ENCODE assay signal across 7 mouse cellular contexts in the genomic region with DNA sequence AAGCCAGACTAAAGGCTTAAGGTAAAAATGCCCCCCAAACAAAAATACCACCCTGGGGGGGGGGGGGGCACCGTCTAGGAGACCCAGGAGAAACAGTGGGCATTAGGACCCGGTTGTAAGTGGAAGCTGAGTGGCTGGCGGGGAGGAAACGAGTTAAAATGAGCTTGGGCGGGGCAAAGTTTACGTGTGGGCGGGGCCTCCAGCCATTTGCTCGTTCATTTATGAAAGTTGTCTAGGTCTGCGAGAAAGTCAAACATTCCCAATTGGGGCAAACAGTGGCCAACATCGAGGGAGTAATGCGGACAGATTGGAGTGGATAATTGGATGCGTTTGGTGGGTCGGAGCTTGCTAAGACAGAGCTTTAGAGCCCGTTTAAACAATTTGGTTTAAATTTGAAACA. TPM values are rescaled to one million over a fixed set of nuclear protein-coding genes. Genes with fewer than 3 reads are reported as not detected.
DNase-seq lines count a peak whose midpoint lies in the region; ATAC-seq lines count a peak whose summit lies in the region.

No protein-coding gene starts in this region.

- peak overlapping the region; percentile 51; the same call in 1 of the 2 replicates for H3K9ac ChIP-seq in embryonic facial prominence, embryonic 14.5 days (ENCODE audit: low read depth, low read length)

- peak overlapping the region; percentile 47 for H3K4me2 ChIP-seq in embryonic facial prominence, embryonic 14.5 days (ENCODE audit: low read depth, low read length)

- no peaks in the 10 kb centered on the region for H3K27me3 ChIP-seq in embryonic facial prominence, embryonic 14.5 days (replicated peaks; ENCODE audit: control insufficient read depth, insufficient read depth, low read length)
- H3K27me3 ChIP-seq in limb, embryonic 10.5 days (ENCODE audit: low read depth, poor library complexity, severe bottlenecking): peaks cover 42% of the 10 kb centered on the region
- H3K27me3 ChIP-seq in midbrain, embryonic 10.5 days (ENCODE audit: low read depth, poor library complexity, severe bottlenecking): peaks cover 51% of the 10 kb centered on the region

- H3K4me1 ChIP-seq in embryonic facial prominence, embryonic 14.5 days (ENCODE audit: control insufficient read depth, insufficient read depth, low read length): peaks cover 11% of the 10 kb centered on the region
- H3K4me1 ChIP-seq in limb, embryonic 10.5 days: peaks cover 19% of the 10 kb centered on the region
- peaks cover 27% of the 10 kb centered on the region for H3K4me1 ChIP-seq in midbrain, embryonic 10.5 days

- no peak overlapping the region for H3K27ac ChIP-seq in embryonic facial prominence, embryonic 14.5 days (replicated peaks; ENCODE audit: low read depth, low read length)
- no peak overlapping the region for H3K27ac ChIP-seq in limb, embryonic 10.5 days
- no peak overlapping the region for H3K27ac ChIP-seq in midbrain, embryonic 10.5 days (replicated peaks)

- peak; percentile 73 for DNase-seq in adrenal gland, adult 2 months
- DNase-seq in embryonic facial prominence, embryonic 14.5 days (ENCODE audit: low spot score): peak; percentile 74
- peak; percentile 57 to 68 for DNase-seq in heart, postnatal 36 days
- peak; percentile 56 for DNase-seq in limb, embryonic 10.5 days (ENCODE audit: low spot score)
- peak; percentile 32 for DNase-seq in midbrain, embryonic 10.5 days (ENCODE audit: low spot score)
- DNase-seq in thymus, postnatal 25 days: peak; percentile 16
- DNase-seq in layer of hippocampus, postnatal 36 days: no peak

- WGBS in embryonic facial prominence, embryonic 14.5 days: 18% methylated on average over 14 of the region's 14 CpGs
- 17% methylated on average over 14 of the region's 14 CpGs for WGBS in limb, embryonic 10.5 days
- 30% methylated on average over 14 of the region's 14 CpGs for WGBS in midbrain, embryonic 10.5 days

- H3K9me3 ChIP-seq in embryonic facial prominence, embryonic 14.5 days (ENCODE audit: control insufficient read depth, low read length): no peaks in the 10 kb centered on the region
- H3K9me3 ChIP-seq in limb, embryonic 10.5 days (replicated peaks): no peaks in the 10 kb centered on the region
- H3K9me3 ChIP-seq in midbrain, embryonic 10.5 days (replicated peaks): no peaks in the 10 kb centered on the region; the same call in 1 of the 2 replicates

- intact Hi-C loops in heart, postnatal 36 days (cut with DNase I): no loop called here

- no peaks in the 10 kb centered on the region for H3K36me3 ChIP-seq in embryonic facial prominence, embryonic 14.5 days (ENCODE audit: control insufficient read depth, insufficient read depth, low read length)
- H3K36me3 ChIP-seq in limb, embryonic 10.5 days: no peaks in the 10 kb centered on the region
- no peaks in the 10 kb centered on the region for H3K36me3 ChIP-seq in midbrain, embryonic 10.5 days

- no peak for ATAC-seq in embryonic facial prominence, embryonic 14.5 days (ENCODE audit: low read depth)

- peak overlapping the region; percentile 31 for H3K4me3 ChIP-seq in embryonic facial prominence, embryonic 14.5 days (ENCODE audit: low read depth, low read length)
- peak overlapping the region; percentile 38 for H3K4me3 ChIP-seq in limb, embryonic 10.5 days
- peak overlapping the region; percentile 32 for H3K4me3 ChIP-seq in midbrain, embryonic 10.5 days

RNA-seq across cellular contexts. Expression of gene Vsig10, which starts 5.5 kb away (rescaled TPM):
- 10 to 100 TPM in 1 of 2 experiments, 1 to 10 TPM in 1; 8.9 to 28.6 TPM for total RNA-seq in adrenal gland, adult 2 months (2021)
- polyA plus RNA-seq in adrenal gland, adult 2 months (2012; rRNA removed): 38.0 and 44.1 TPM in 2 replicates
- 3.9 TPM in 2 replicates for polyA plus RNA-seq in embryonic facial prominence, embryonic 14.5 days (2014; fragmentation: Nextera tagmentation; extraction: Ambion mirVana)
- total RNA-seq in heart, postnatal 36 days (2021): 10 to 100 TPM; 10.3 to 12.3 TPM
- polyA plus RNA-seq in limb, embryonic 10.5 days (2016; fragmentation: Nextera tagmentation; extraction: Ambion mirVana): 3.1 and 4.4 TPM in 2 replicates
- 2.7 and 4.0 TPM in 2 replicates for polyA plus RNA-seq in midbrain, embryonic 10.5 days (2016; fragmentation: Nextera tagmentation; extraction: Ambion mirVana)
- total RNA-seq in layer of hippocampus, postnatal 36 days (2021): 1 to 10 TPM; 1.9 to 2.6 TPM

RNA-seq across cellular contexts. Expression of gene Pebp1, which starts 26.0 kb away (rescaled TPM):
- 1,000 to 10,000 TPM; 1,220 to 1,287 TPM for total RNA-seq in adrenal gland, adult 2 months (2021)
- polyA plus RNA-seq in adrenal gland, adult 2 months (2012; rRNA removed): 2,538 and 3,200 TPM in 2 replicates
- polyA plus RNA-seq in embryonic facial prominence, embryonic 14.5 days (2014; fragmentation: Nextera tagmentation; extraction: Ambion mirVana): 617 and 666 TPM in 2 replicates
- total RNA-seq in heart, postnatal 36 days (2021): 100 to 1,000 TPM; 412 to 473 TPM
- 922 and 1,037 TPM in 2 replicates for polyA plus RNA-seq in limb, embryonic 10.5 days (2016; fragmentation: Nextera tagmentation; extraction: Ambion mirVana)
- 946 and 962 TPM in 2 replicates for polyA plus RNA-seq in midbrain, embryonic 10.5 days (2016; fragmentation: Nextera tagmentation; extraction: Ambion mirVana)
- 100 to 1,000 TPM; 673 to 712 TPM for total RNA-seq in layer of hippocampus, postnatal 36 days (2021)

RNA-seq across cellular contexts. Expression of gene Wsb2, which starts 43.7 kb away (rescaled TPM):
- 100 to 1,000 TPM; 149 to 153 TPM for total RNA-seq in adrenal gland, adult 2 months (2021)
- polyA plus RNA-seq in adrenal gland, adult 2 months (2012; rRNA removed): 179 and 211 TPM in 2 replicates
- 88.0 and 89.6 TPM in 2 replicates for polyA plus RNA-seq in embryonic facial prominence, embryonic 14.5 days (2014; fragmentation: Nextera tagmentation; extraction: Ambion mirVana)
- total RNA-seq in heart, postnatal 36 days (2021): 100 to 1,000 TPM in 1 of 2 experiments, 10 to 100 TPM in 1; 97.1 to 104 TPM
- polyA plus RNA-seq in limb, embryonic 10.5 days (2016; fragmentation: Nextera tagmentation; extraction: Ambion mirVana): 37.2 and 41.7 TPM in 2 replicates
- 48.4 and 61.6 TPM in 2 replicates for polyA plus RNA-seq in midbrain, embryonic 10.5 days (2016; fragmentation: Nextera tagmentation; extraction: Ambion mirVana)
- 100 to 1,000 TPM; 262 to 273 TPM for total RNA-seq in layer of hippocampus, postnatal 36 days (2021)

Comparison
In these comparisons a context has a peak if more than half of its experiments do, and no peak if none do; other contexts are left out.
1. DNase-seq: peak in adrenal gland, adult 2 months (single experiment), embryonic facial prominence, embryonic 14.5 days (single experiment), heart, postnatal 36 days (2 of 2), limb, embryonic 10.5 days (single experiment), midbrain, embryonic 10.5 days (single experiment) and thymus, postnatal 25 days (single experiment); none in layer of hippocampus, postnatal 36 days (0 of 2).
2. Peak in every context shown above with its lines, with median percentiles within 50 percentile points of each other: H3K4me3 ChIP-seq.